Mouse (Mus musculus): ENCODE data around the gene Tspear. TPM values are rescaled to one million over a fixed set of nuclear protein-coding genes. Genes with fewer than 3 reads are reported as not detected.

The Tspear gene
- polyA plus RNA-seq, 1 experiment = 0.92 TPM

DNA sequence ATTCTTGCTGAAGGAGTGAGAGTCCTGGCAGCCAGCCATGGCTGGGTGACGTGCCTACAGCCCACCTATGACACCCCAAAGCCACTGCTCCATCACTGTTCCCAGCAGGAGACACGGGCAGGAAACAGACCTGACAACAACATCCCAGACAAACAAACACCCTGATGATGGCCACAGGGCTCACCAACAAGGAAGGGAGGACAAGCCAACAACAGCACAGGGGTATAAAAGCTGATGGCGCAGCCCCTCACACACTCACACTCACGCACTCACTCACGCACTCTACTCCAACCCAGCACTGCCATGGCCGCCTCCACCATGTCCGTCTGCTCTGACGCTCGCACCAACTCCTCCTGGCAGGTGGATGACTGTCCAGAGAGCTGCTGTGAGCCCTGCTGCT lies 166.2 kb downstream of the Tspear start, which contains the start of gene Gm10318:
Gene Gm10318, plus strand, starts transcription at position 301 of the 400 bp plus-strand sequence.

DNA sequence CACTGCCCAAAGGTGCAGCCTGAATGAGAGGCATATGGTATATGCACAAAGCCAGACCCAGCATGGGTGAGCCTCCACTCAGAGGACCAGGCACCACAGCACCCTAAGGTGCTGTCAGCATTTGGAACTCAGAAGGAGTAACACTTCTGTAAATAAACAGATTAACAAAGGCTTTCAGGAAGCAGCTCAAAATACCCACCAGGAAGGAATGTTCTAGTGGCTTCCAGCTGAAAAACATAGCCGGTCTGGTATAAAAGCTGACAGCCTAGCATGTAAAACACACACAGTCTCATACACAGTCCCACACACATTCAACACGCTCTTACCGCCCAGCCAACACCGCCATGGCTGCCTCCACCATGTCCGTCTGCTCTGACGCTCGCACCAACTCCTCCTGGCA lies 175.3 kb downstream of the Tspear start, which contains the start of gene Gm3285:
Gene Gm3285, plus strand, starts transcription at position 301 of the 400 bp plus-strand sequence.

GRCm38 (mm10) chr10:77902211-77902893 lies 216.0 kb downstream of the Tspear start, which contains the start of gene Lrrc3:
TSS of gene Lrrc3 (minus strand) at chr10:77902536.

Other genes with a start within 250 kb of the Tspear start
- gene Fam207a, start 170.8 kb upstream of the Tspear start, polyA plus RNA-seq (2012; rRNA removed) = 36.0 and 38.3 TPM in 2 replicates
- 0.95 and 0.98 TPM in 2 replicates for gene Itgb2, start 156.3 kb upstream of the Tspear start, polyA plus RNA-seq (2012; rRNA removed)
- gene Pttg1ip, start 104.8 kb upstream of the Tspear start, polyA plus RNA-seq (2012; rRNA removed) = 75.2 and 76.7 TPM in 2 replicates
- gene Sumo3, start 80.5 kb upstream of the Tspear start, polyA plus RNA-seq (2012; rRNA removed) = 432 and 449 TPM in 2 replicates
- 42.7 TPM in 1 of 2 replicates, not detected in the other for gene Gm49325, start 80.4 kb upstream of the Tspear start, polyA plus RNA-seq (2012; rRNA removed)
- 46.0 and 46.8 TPM in 2 replicates for gene Ube2g2, start 64.3 kb upstream of the Tspear start, polyA plus RNA-seq (2012; rRNA removed)
- not detected in 2 replicates for gene Gm19402, start 4.2 kb downstream of the Tspear start, polyA plus RNA-seq (2012; rRNA removed)
- gene Gm9508, start 10.7 kb downstream of the Tspear start, polyA plus RNA-seq (2012; rRNA removed) = not detected in 2 replicates
- not detected in 2 replicates for gene Gm10272, start 20.1 kb downstream of the Tspear start, polyA plus RNA-seq (2012; rRNA removed)
- not detected in 2 replicates for gene Gm10024, start 24.9 kb downstream of the Tspear start, polyA plus RNA-seq (2012; rRNA removed)
- not detected in 2 replicates for gene Gm10142, start 29.2 kb downstream of the Tspear start, polyA plus RNA-seq (2012; rRNA removed)
- gene Krtap12-1, start 34.0 kb downstream of the Tspear start, polyA plus RNA-seq (2012; rRNA removed) = not detected in 2 replicates
- not detected in 2 replicates for gene Gm10100, start 39.9 kb downstream of the Tspear start, polyA plus RNA-seq (2012; rRNA removed)
- not detected in 2 replicates for gene Gm18596, start 56.1 kb downstream of the Tspear start, polyA plus RNA-seq (2012; rRNA removed)
- gene Gm9736, start 64.8 kb downstream of the Tspear start, polyA plus RNA-seq (2012; rRNA removed) = not detected in 2 replicates
- not detected in 2 replicates for gene Gm3233, start 73.1 kb downstream of the Tspear start, polyA plus RNA-seq (2012; rRNA removed)
- not detected in 2 replicates for gene Gm3238, start 84.8 kb downstream of the Tspear start, polyA plus RNA-seq (2012; rRNA removed)
- gene Gm7138, start 90.4 kb downstream of the Tspear start, polyA plus RNA-seq (2012; rRNA removed) = not detected in 2 replicates
- not detected in 2 replicates for gene Gm3250, start 96.0 kb downstream of the Tspear start, polyA plus RNA-seq (2012; rRNA removed)
- not detected in 2 replicates for gene Gm7137, start 101.6 kb downstream of the Tspear start, polyA plus RNA-seq (2012; rRNA removed)
- gene Gm9639, start 108.5 kb downstream of the Tspear start, polyA plus RNA-seq (2012; rRNA removed) = not detected in 2 replicates
- gene Gm19668, start 112.6 kb downstream of the Tspear start, polyA plus RNA-seq (2012; rRNA removed) = not detected in 2 replicates
- gene Gm9507, start 125.3 kb downstream of the Tspear start, polyA plus RNA-seq (2012; rRNA removed) = 0.09 TPM in 1 of 2 replicates, not detected in the other
- not detected in 2 replicates for gene Gm2696, start 128.1 kb downstream of the Tspear start, polyA plus RNA-seq (2012; rRNA removed)
- not detected in 2 replicates for gene Krtap10-4, start 140.5 kb downstream of the Tspear start, polyA plus RNA-seq (2012; rRNA removed)
- not detected in 2 replicates for gene Krtap10-10, start 149.4 kb downstream of the Tspear start, polyA plus RNA-seq (2012; rRNA removed)
- not detected in 2 replicates for gene Gm36176, start 160.2 kb downstream of the Tspear start, polyA plus RNA-seq (2012; rRNA removed)
- gene Gm10318, start 166.3 kb downstream of the Tspear start, polyA plus RNA-seq (2012; rRNA removed) = not detected in 2 replicates
- gene Gm3285, start 175.4 kb downstream of the Tspear start, polyA plus RNA-seq (2012; rRNA removed) = not detected in 2 replicates
- gene Lrrc3, start 216.0 kb downstream of the Tspear start, polyA plus RNA-seq (2012; rRNA removed) = 19.3 and 20.3 TPM in 2 replicates

Measured in central nervous system, embryonic 18 days (tissue).